Mouse (Mus musculus): ENCODE measurements around the gene Adh1.

DNA sequence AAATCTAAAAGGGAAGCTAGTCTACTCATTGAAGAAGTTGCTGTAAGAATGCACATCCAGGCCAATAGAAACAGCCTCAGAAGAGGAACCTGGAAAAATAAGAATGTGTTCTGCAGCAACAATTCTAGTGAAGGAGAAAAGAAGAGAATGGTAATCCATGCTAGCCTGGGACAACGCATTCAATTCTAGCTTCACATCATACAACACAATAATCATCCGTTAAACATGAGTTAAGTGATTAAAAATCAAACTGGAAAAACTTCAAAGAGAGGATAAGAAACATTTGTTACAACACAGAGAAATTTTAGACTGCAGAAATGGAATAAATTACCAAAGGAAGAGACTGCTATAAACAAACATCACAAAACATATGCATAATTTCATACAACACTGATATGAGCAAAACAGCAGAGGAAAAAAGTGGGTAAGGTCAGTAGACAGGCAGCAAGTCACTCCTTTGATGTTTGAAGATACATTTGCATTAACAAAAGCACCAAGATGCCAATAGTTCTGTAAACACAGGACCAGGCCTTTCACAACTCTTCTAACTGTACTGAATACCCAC lies 56.2 kb downstream of the Adh1 start:
- TF ChIP-seq POLR2A (IDR thresholded peaks at IDR 0.05; ENCODE audit: low read depth, low read length) (no peak), CTCF (IDR thresholded peaks at IDR 0.05; ENCODE audit: extremely low read depth, insufficient read depth, insufficient read length, insufficient replicate concordance) (no peak)

Data from spleen, adult 2 months (tissue).